Mouse (Mus musculus): ENCODE data around the gene Fli1.
A peak's percentile ranks its signal among the peaks of the same experiment; 100 is the strongest.

Fli1 gene

DNA sequence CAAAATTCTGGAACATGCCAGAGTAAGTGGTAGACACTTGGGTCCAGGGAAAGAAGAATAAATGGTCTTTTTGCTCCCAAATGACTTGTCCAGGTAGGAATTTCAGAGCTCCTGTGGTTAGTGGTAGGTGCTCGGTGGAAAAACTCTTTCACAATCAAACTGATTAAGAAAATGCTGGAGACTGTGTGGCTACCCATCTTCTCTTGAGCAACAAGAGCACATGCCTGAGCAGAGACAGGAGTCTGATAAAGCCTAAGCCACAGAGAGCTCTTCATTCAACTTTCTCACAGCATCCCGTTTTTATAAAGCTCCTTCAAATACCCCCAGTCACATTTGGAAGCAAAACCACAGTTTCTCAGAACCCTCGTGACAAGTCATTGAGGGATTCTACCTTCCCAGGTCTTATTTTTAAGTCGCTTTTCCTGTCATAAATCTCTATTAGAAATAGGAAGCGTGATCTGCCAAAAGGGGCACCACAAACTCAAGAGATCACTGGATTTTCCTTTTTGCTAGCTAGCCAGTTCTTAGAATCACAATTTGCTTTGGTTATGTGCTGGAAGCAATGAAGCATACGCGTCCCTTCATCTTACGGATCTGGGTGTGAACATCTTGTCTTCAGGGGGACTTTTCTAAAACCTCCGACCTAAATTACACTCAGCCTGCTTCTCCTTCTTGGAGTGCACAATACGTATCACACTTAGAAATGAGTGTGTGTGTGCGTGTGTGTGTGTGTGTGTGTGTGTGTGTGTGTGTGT, 40.2 kb downstream of the Fli1 start:
- no peak for DNase-seq

DNA sequence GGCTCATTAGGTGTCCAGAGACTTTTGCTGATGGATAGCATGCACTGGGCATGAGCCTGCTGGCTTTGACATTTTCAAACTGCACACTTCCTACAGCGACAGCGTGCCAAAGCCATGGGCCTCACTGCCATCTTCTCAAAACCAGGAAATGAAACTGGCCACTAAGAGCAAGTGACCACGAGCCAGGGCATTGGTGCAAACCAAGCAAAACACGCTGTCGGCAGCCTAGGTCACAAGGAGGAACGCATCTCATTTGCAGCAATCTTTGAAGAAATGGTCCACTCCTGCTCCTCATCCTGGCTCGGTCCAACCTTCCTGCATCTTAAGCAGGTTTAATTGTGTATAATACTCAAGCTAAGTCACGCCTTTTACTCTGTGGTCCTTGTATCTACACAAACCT, 41.8 kb downstream of the Fli1 start:
- no peak for DNase-seq

DNA sequence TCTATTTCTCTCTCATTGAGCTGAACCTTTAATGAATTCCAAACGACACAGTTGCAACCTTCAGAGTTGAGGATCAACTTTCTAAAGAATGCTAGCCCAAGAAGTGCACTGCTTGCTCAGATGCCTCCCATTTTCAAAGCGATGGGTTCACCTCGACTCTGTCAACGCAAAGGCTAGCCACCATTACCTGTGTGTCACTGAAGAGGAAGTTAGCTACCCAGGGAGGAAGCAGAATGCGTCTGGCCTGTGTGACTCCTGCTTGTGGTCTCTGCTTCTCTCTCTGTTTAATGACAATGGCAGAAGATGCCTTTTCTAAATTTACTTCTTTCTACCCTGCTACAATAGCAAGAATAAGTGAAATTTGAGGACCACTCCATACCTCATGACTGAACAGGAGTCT, 42.6 kb downstream of the Fli1 start:
- DNase-seq = no peak

DNA sequence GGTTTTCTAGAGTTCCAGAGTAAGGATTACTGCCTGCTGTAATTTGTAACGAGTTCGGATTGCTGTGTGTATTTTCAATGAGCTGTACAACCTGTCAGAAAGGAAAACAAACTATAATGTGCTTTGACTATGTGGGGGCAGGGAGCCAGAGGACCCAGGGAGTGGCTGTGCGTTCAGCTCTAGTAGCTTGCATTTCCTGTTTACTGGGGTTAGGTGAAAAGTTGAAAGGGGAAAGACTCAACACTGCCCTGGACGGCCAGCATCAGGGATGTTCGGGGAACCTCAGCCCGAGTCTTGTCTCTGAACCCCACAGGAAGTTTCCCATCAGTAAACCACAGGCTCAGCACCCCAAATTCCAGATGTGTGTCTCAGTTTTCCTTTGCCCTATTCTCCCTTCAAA, 43.2 kb downstream of the Fli1 start:
- DNase-seq = no peak

DNA sequence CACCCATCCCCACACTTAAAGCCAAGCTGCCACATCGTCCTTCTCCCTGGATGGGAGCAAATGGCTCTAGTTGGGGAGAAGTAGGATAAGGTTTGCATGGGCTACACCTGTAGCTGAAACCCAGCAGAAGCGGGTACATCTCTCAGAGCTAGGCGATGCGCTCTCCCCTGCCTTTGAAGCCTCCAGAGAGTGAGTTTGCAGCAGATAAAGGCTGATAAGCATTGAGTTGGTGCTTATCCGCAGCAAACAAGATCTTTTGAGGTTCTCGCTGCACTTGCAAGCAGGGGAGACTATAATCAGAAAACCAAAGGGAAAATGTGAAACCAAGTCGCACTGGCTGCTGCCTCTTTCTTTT, 47.0 kb downstream of the Fli1 start:
- DNase-seq = peak; percentile 78

DNA sequence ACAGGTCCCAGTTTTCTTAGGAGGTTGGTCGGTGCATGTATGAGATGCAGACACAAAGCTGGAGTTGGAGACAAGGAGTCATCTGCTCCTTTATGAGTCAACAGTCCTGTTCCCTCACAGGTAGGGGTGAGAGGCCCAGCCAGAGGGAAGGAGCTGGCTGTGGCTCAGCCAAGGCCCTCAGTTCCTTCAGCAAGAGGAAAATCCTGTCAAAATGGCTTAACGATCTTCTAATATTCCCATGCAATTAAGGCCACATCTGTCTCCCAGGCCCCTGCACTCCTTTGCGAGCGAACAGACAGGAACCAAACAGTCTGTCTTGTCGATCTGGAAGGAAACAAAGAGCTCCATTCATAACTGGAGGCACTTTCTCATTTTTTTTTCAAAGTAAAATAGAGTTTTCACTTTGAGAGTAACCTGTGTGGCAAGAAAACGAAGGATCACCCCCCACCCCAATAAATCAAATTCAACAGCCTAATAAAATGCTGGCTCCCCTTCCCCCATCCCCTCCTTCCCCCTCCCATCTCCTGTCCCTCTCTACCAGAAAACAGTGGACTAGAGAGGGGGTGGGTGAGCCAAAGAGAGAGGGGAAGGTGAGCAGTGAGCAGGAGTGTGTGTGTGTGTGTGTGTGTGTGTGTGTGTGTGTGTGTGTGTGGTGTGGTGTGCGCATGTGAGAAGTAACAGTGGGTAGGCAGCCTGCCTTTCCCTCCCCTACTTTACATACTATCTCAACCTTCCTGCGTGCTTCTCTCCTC, 47.6 kb downstream of the Fli1 start:
- DNase-seq = peak; percentile 39

DNA sequence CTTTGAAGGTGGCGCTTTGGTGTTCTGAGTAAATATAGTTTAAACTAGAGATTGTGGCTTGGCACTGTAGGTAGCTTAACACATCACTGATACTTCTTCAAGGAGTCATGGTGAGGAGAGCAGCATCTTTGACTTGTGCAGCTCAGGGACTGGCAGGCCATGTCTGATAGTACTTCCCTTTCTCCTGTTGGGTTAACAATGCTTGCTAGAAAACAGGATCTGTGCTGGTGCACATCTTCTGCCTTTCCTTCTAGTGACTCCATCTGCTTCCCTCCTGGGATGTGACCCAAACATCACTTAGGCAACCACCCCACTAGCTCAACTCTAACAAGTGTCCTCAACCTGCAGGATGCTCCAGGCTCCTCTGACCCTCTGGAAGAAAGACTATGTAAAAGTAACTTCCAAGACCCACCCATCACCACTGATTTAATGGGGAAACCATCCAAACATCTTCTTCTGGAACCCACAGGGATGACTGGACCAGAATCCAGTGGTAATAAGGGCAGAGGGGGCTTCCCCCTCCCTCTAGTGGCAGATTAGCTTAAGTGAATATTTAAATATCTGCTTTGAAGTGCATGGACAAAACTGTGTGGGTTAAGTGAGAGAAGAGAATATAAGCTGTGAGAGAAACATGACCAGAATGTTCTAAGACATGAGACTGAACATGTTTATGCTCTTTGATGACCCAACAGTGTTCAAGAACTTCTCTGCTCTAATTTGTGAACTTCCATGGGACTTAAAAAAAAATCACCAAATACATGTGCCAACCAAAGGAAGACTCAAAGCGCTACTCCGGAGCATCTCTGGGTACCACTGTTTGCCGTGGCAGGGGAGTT, 48.9 kb downstream of the Fli1 start:
- no peak for DNase-seq

DNA sequence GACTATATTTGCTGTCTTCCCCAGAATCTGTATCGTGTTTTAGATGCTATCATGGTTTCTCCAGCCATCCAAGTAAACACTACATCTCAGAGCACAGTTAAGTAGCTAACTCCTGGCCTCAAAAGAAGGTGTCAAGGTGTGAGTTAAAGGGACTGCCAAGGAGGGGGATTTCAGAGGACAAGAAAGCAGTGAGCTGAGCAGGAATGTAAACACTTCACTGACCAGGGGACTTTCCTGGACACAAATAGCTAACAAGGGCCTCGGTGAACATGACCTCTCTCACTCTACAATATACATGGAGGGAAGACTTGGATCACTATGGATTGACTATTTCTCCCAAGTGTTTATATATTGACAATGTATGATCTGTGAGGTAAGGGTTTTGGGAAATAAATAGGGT, 49.9 kb downstream of the Fli1 start:
- no peak for DNase-seq

DNA sequence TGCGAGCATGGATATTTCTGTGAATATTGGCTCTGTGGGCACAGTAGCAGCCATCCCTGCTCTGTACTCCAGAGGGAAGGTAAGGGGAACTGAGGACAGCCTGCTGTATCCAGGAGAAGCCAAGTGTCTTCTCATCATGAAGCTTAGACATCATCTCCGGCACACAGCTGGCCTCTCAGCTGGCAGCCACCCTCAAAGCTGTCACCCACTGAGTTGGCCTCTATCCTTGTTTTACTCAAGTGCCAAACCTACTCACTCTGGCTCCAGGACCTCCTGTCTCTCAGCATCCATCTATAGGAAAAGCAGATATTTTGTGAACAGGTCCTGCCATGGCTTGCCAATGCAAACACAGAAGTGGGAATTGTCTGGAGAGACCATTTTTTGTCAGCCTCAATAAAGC, 51.2 kb downstream of the Fli1 start:
- no peak for DNase-seq

DNA sequence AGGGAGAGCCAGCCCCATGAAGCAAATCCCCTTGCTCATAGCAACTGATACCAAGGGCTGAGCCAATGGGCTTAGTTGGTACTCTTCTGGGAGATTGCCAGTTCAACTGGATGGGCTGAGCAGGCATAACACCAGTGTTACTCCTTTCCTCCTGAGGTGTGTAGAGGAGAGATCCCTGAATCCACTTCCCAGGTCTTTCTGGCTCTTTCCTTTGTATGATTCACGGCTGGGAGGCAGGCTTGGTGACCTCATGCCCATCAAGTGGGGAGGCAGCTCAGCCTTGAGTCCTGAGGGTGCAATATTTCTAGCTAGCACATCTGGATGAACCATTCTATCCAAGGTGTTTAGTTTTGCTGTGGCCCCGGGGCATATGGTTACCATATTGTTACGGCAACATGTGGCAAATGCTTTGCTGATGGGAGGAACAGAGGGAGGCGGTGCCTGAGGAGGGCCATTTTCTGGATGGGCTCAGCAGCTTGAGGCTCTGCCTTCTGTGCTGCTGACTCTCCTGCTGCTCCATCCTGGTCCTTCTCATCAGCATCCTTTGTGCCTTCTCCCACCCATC, 52.8 kb downstream of the Fli1 start:
- no peak for DNase-seq

DNA sequence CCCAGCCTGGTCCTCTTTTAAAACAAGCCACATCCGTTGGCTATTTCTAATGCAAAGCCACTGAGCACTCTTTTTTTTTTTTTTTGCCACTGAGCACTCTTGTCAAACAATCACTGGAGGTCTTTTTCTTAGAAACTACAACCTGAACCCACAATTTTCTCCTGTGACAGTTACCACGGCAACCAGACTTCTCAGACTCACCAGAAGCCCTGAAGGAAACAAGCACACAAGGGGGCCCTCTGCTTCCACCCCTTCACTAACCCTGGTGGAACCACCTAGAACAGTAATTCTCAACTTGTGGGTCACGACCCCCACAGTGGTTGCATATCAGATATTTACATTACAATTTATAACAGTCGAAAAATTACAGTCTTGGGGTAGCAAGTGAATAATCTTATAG, 53.3 kb downstream of the Fli1 start:
- no peak for DNase-seq

DNA sequence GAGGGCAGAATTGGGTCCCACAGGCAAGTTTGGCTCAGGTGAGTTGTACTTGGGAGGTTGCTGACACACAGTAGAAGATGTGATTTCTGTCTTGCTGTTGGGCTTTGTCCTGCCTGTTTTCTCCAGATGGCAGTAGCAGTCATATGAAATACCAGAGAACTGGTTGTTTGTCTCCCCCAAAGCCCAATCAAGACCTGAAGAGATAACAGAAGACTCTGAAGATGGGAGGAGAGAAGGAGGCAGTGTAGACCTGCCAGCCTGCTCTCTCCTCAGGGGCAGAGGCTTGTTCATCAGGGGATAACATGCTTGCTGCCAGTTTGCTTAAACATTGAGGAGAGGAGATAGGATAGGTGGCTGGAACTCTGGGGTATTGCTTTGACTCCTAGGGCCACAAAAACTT, 54.0 kb downstream of the Fli1 start:
- DNase-seq = no peak

DNA sequence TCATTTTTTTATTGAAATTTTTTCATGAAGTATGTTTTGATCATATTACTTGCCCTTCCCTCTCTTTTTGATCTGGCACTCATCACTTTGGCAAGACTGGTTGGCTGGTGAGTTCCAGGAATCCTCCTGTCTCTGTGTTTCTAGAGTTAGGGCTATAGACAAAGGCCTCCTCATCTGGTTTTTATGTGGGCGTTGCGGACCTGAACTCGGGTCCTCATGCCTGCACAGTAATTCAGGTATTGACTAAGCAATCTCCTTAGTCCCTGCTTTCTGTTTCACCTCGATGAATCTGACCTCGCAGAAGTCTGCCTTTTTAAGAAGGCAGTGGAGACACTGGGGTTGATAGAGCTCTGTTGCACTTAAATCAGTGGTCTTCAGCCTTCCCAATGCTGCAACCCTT, 54.8 kb downstream of the Fli1 start:
- no peak for DNase-seq

DNA sequence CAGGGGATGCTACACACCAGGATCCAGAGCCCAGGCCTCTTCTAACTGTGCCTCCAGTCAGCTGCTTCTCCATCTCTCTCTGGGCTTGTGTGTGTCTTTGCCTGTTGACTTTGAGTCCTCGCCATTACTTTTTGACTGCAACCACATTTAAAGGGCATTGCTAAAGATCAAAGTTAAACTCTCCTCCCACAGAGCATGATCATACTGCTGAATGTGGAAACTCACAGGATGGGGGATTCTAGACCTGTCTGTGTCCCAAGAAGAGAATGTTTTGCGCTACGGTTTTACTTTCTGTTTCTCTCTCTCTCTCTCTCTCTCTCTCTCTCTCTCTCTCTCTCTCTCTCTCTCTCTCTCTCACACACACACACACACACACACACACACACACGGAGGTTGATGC, 55.3 kb downstream of the Fli1 start:
- DNase-seq = no peak

DNA sequence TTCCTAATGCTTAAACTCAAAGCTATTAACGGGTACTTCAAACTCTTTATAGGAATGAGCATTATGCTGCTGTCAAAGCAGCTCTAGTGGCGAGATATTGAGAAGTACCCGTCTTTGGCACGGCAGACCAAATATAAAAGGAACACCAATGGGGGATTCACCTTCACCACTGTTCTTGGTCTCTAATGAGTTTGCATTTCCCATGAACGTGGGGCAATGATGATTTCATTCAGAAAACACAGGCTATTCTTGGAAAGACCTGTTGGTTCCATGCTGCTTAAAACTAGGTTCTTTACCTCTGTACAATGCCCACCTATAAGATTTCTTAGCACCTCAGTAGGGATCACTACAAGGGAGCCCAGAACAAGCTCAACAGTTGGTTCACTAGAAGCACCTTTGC, 62.2 kb downstream of the Fli1 start:
- no peak for DNase-seq

DNA sequence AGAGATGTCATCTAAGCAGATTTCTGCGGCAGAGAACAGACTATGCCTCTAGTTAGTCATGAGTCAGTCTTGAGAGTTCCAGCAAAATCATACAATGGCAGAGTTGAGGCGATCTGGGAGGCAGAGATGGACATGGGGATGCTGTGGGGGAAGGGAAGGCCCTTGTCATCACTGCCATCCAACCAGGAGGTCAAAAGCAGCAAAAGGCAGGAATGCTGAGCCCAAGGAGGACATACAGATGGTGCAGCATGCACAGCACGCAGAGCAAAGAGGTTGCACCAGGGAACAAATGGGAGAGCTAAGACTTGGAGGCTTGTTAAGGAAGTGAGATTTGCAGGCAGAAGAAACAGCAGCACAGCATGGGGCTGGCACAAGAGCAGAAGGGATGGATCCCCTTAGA, 63.9 kb downstream of the Fli1 start:
- no peak for DNase-seq

DNA sequence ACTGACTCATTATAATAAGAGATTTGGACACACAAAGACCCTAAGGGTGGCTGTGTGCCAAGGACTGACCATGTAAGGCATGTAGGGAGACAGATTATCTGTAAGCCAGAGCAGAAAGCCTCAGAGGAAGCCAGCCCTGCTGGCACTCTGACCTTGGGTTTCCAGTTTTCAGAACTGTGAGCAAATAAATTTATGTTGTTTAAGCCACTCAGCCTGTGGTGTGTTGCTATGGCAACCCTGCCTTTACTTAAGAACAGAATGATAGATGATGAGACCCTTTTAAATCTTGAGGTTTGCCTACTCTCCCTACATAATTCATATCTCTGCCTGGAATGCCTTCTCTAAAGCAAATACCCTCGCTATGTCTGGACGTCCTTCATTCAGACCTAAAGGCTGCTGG, 64.6 kb downstream of the Fli1 start:
- no peak for DNase-seq

DNA sequence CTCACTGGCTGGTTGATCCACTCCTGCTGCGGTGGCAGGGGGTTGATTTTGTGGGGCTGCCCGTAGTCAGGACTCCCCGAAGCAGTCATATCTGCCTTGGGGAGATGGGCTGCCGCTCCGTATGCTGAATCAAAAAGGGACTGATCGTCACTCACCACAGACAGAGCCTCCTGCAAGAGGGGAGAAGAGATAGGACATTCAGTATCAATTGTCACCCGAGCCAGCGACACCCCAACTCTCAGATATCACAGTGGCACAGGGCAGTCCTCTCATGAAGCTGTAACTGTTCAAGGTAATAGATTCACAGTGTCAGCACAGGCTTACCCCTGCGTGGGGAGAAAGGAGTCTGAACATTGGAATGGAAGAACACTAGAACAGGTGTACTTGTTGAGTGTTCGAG, 66.1 kb downstream of the Fli1 start:
- DNase-seq = no peak

DNA sequence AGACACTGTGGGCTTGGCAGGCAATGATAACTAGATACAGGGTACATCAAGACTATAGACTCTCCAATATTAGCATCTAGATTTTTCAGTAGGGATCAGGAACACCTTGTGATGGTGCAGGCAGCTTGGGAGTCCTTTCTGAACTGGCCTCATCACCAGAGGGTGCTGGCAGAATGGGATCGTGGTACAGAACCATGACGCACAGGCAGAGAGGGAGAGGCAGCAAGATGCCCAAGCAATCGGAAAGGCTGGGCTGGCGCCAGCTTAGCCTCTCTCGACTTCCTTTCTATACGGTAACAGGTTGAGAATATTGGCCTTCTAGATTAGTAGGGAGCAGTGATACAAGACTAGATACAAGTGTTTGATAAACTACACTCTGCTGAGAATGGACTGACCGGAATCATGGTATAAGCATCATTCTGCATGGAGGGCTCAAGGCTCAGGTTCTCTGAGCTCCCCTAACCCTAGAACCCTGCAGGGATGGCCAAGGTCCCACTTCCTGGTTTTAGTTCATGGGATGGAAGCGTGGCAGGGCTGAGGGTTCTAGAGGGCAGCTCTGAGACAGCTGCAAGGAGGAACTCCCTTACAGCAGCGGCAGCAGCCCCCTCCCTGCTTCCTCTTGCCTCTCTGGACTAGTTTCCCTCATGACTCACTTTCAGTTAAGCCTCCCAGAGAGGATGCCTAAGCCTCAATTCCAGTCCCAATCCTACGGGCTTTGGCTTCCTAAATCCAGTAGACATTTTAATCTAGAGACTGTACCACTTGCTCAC, 67.9 kb downstream of the Fli1 start:
- DNase-seq = no peak

DNA sequence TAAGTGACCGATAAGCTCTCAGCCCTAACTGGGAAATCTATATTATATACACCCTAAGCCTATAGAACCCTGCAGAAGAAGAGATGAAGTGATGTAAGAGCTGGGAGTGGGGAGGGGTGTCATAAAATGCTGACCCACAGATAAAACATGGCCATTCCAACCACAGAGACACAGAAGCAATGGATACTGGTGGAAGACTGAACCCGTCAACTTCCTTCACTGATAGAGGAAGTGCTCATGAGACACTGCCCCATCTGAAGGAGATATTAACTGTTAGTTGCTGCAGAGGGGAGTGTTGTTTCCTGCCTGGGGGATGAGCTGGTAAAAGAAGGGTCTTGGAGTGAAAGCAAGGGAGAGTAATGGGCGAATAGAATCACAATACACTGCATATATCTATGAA, 70.3 kb downstream of the Fli1 start:
- no peak for DNase-seq

DNA sequence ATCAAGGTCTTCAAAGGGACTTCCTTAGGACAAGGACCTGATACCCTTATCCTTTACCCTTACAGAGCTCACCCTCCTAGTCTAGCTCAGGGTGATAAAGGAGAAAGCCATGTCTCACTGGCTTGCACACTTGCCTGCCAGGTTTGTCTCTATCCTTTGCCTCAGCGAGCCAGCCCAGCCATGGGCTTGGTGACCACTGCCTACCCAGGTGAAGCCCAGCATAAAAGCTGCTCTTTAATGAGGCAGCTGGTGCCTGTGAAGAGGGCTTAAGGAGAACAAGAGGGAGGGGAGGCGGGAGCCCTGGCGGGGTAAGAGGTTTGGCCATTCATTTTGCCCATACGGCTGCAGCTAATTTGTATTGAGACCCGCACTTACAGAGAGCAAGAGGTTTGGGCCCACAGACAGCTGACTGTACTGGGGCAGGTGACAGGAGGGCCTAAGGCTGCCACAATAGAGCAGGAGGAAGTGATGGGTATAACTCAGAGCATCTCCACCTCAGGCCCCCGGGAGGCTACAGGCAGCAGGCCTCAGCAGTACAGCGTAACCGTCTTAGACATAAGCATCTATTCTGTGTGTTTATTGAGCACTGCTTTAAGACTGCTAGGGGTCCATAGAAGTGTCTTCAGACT, 73.4 kb downstream of the Fli1 start:
- no peak for DNase-seq

DNA sequence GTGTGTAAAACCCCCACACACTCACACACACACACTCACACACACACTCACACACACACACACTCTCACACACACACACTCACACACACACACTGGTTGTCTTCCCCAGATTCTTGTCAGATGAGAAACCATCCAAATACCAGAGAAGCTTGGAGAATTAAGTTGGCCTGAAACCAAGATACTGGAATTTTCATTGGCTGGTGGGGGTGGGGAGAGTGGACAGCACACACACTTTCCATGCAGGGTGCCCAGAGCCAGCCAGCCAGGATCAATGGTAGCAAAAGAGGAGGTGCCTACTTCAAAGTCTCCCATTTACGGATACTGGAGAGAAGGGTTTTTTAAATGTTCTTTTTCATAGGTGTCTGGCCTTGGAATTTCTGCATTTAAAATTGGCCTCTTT, 74.3 kb downstream of the Fli1 start:
- no peak for DNase-seq

All from thymus, postnatal 25 days (tissue).